Mouse (Mus musculus) cerebellum, adult (tissue): ENCODE results near the gene Eaf2.
"Not testable (repeated sequence)": the region's sequence is repeated elsewhere in the genome, so short reads cannot be mapped to it uniquely, and the experiment has no call there.

Source experiments
- ATAC-seq: cut with Nextera tagmentation; 2 replicates; pipeline ENCODE4 v1.9.2; 2017; ENCODE audit warnings: mild to moderate bottlenecking, moderate library complexity, mixed read lengths; ENCODE audit not compliant: insufficient number of reproducible peaks, low FRiP score, low TSS enrichment

The Eaf2 gene

GRCm38 (mm10) chr16:36851202-36851601 lies 23.6 kb downstream of the Eaf2 start:
- ATAC-seq, result no peak

- not testable (repeated sequence) for ATAC-seq
These were observed 27.9 kb downstream of the Eaf2 start for GRCm38 (mm10) chr16:36846894-36847293.

GRCm38 (mm10) chr16:36828820-36829219 lies 46.0 kb downstream of the Eaf2 start:
- ATAC-seq, result no peak

- ATAC-seq, result peak; percentile 93
These were observed 46.6 kb downstream of the Eaf2 start, which contains the start of gene Iqcb1 for GRCm38 (mm10) chr16:36828054-36828786. Gene Iqcb1 (plus strand): TSS chr16:36828385.

GRCm38 (mm10) chr16:36827611-36828053 lies 47.2 kb downstream of the Eaf2 start:
- ATAC-seq, result no peak; the same call in 1 of the 2 replicates

GRCm38 (mm10) chr16:36821474-36821873 lies 53.3 kb downstream of the Eaf2 start:
- ATAC-seq, result no peak

- no peak for ATAC-seq
These were observed 54.1 kb downstream of the Eaf2 start for GRCm38 (mm10) chr16:36820747-36821146.

- ATAC-seq, result no peak
These were observed 54.8 kb downstream of the Eaf2 start for GRCm38 (mm10) chr16:36820016-36820415.

GRCm38 (mm10) chr16:36817321-36817926 lies 57.4 kb downstream of the Eaf2 start:
- peak; percentile 84 for ATAC-seq

- ATAC-seq, result no peak
These were observed 57.9 kb downstream of the Eaf2 start for GRCm38 (mm10) chr16:36816916-36817315.

- ATAC-seq, result no peak
These were observed 61.1 kb downstream of the Eaf2 start for GRCm38 (mm10) chr16:36813680-36814079.

- ATAC-seq, result no peak
These were observed 66.2 kb downstream of the Eaf2 start for GRCm38 (mm10) chr16:36808616-36809015.

- no peak for ATAC-seq
These were observed 72.4 kb downstream of the Eaf2 start for GRCm38 (mm10) chr16:36802361-36802760.

GRCm38 (mm10) chr16:36798334-36798733 lies 76.5 kb downstream of the Eaf2 start:
- no peak for ATAC-seq

GRCm38 (mm10) chr16:36794976-36795375 lies 79.8 kb downstream of the Eaf2 start:
- no peak for ATAC-seq

- ATAC-seq, result no peak
These were observed 84.6 kb downstream of the Eaf2 start for GRCm38 (mm10) chr16:36790166-36790565.

GRCm38 (mm10) chr16:36786466-36786865 lies 88.3 kb downstream of the Eaf2 start:
- no peak for ATAC-seq

GRCm38 (mm10) chr16:36784594-36785313 lies 90.0 kb downstream of the Eaf2 start, which contains the start of gene Slc15a2:
Gene Slc15a2 (minus strand): TSS chr16:36784962.
- ATAC-seq, result no peak

- ATAC-seq, result no peak
These were observed 90.7 kb downstream of the Eaf2 start for GRCm38 (mm10) chr16:36784146-36784545.

GRCm38 (mm10) chr16:36775658-36776057 lies 99.1 kb downstream of the Eaf2 start:
- ATAC-seq, result no peak

GRCm38 (mm10) chr16:36772996-36773395 lies 101.8 kb downstream of the Eaf2 start:
- no peak for ATAC-seq
